8 mouse cellular contexts compared by ENCODE assay signal in genomic region chrX:8206015-8206693, GRCm38 (mm10). TPM values are rescaled to one million over a fixed set of nuclear protein-coding genes. Genes with fewer than 3 reads are reported as not detected.
DNase-seq lines count a peak whose midpoint lies in the region; ATAC-seq lines count a peak whose summit lies in the region.

Gene Porcn, minus strand, starts transcription at chrX:8206525.

- H3K4me1 ChIP-seq in lung, embryonic 16.5 days (replicated peaks; ENCODE audit: control insufficient read depth, insufficient read depth, low read length), result no peaks in the 10 kb centered on the region

- ATAC-seq in frontal cortex, adult (ENCODE audit: low TSS enrichment), result peak; percentile 94
- ATAC-seq in lung, embryonic 16.5 days (ENCODE audit: low read depth), result peak; percentile 97

- H3K27ac ChIP-seq in lung, embryonic 16.5 days (ENCODE audit: low read length), result 0 out of 2 replicates have a peak within 1 kb of the TSS, but pooled peaks have one; percentile 10

- H3K9me3 ChIP-seq in lung, embryonic 16.5 days (ENCODE audit: control insufficient read depth, low read length), result no peaks in the 10 kb centered on the region; the same call in 1 of the 2 replicates

- H3K9ac ChIP-seq in lung, embryonic 16.5 days (ENCODE audit: low read length), result peak within 1 kb of the TSS; percentile 67

- peak within 1 kb of the TSS; percentile 59 for H3K4me3 ChIP-seq in lung, embryonic 16.5 days (ENCODE audit: low read length)

- DNase-seq in NIH3T3 (ENCODE audit: low read depth), result peak; percentile 84
- peak; percentile 93 for DNase-seq in cerebellum, adult 9-11 months
- DNase-seq in heart, postnatal 4 days, result peak; percentile 81
- DNase-seq in layer of hippocampus, adult 9-11 months, result peak; percentile 82
- DNase-seq in ovary, postnatal 36 days (ENCODE audit: low spot score), result peak; percentile 84
- DNase-seq in thymus, postnatal 14 days, result peak; percentile 59

- WGBS in lung, embryonic 16.5 days, result 11% methylated on average over 33 of the region's 46 CpGs

- H3K27me3 ChIP-seq in lung, embryonic 16.5 days (ENCODE audit: control insufficient read depth, insufficient read depth, low read depth, low read length), result no peaks in the 10 kb centered on the region

- peak within 1 kb of the TSS; percentile 69 for H3K4me2 ChIP-seq in lung, embryonic 16.5 days (ENCODE audit: low read depth, low read length)

- no peaks in the 10 kb centered on the region for H3K36me3 ChIP-seq in lung, embryonic 16.5 days (ENCODE audit: control insufficient read depth, insufficient read depth, low read length)

RNA-seq across cellular contexts. Expression of gene Porcn, which starts in this region (rescaled TPM):
- total RNA-seq in heart, postnatal 4 days (2021), result 1 to 10 TPM; 2.0 to 2.7 TPM
- 12.9 and 14.4 TPM in 2 replicates for polyA plus RNA-seq in lung, embryonic 16.5 days (2015; fragmentation: Nextera tagmentation; extraction: Ambion mirVana)

Comparison
In these comparisons a context has a peak if more than half of its experiments do, and no peak if none do; other contexts are left out.
1. Peak in every context shown above with its lines: DNase-seq, ATAC-seq, H3K4me3 ChIP-seq and H3K27ac ChIP-seq.